Mouse (Mus musculus) midbrain, embryonic 13.5 days (tissue): ENCODE results near the gene Pigx. TPM values are rescaled to one million over a fixed set of nuclear protein-coding genes. Genes with fewer than 3 reads are reported as not detected.

Experiments used
- ATAC-seq: fragments of 200-750 bp; cut with Nextera tagmentation; 2 replicates; pipeline ENCODE4 v1.8.0; 2017; ENCODE audit warnings: mild to moderate bottlenecking, moderate TSS enrichment, moderate library complexity
- H3K27ac ChIP-seq: fragments of 300-500 bp; sonication (generic); 2 replicates; pipeline ENCODE4 v1.5.1; 2015; ENCODE audit warnings: inconsistent platforms, mild to moderate bottlenecking, moderate library complexity
- H3K27me3 ChIP-seq: fragments of 300-500 bp; sonication (generic); 2 replicates; pipeline ENCODE4 v1.6.1; 2015; ENCODE audit warnings: mild to moderate bottlenecking, inconsistent platforms
- H3K36me3 ChIP-seq: fragments of 300-500 bp; sonication (generic); 2 replicates; pipeline ENCODE4 v1.6.1; 2015; ENCODE audit warnings: mild to moderate bottlenecking, inconsistent platforms
- H3K4me1 ChIP-seq: fragments of 300-500 bp; sonication (generic); replicated peaks from 2 replicates; pipeline ENCODE4 v1.6.1; 2015; ENCODE audit warnings: inconsistent platforms
- H3K4me2 ChIP-seq: fragments of 300-500 bp; sonication (generic); replicated peaks from 2 replicates; pipeline ENCODE4 v1.6.1; 2015; ENCODE audit warnings: moderate library complexity, mild to moderate bottlenecking, inconsistent platforms
- H3K4me3 ChIP-seq: fragments of 300-500 bp; sonication (generic); replicated peaks from 2 replicates; pipeline ENCODE4 v1.5.1; 2015; ENCODE audit warnings: mild to moderate bottlenecking, inconsistent platforms
- H3K9ac ChIP-seq: fragments of 300-500 bp; sonication (generic); replicated peaks from 2 replicates; pipeline ENCODE4 v1.6.1; 2015; ENCODE audit warnings: mild to moderate bottlenecking, inconsistent platforms
- H3K9me3 ChIP-seq: fragments of 300-500 bp; sonication (generic); 2 replicates; pipeline ENCODE4 v1.6.1; 2016; ENCODE audit warnings: mild to moderate bottlenecking, inconsistent platforms
- WGBS: fragments of 180-500 bp; shearing (Covaris S2); methylation state at CpG from one replicate; pipeline ENCODE4 v1.1.7; 2015; 5-methylcytosine and 5-hydroxymethylcytosine counted together
- polyA plus RNA-seq: library from polyadenylated mRNA; unstranded; fragments of >200 nt; fragmentation: Nextera tagmentation; extraction: Ambion mirVana; gene quantifications from 2 replicates; pipeline ENCODE4 v1.2.1, GENCODE M21; 2015

The Pigx gene
- polyA plus RNA-seq, 1 experiment from 2014 or later: 153 TPM

GRCm38 (mm10) chr16:32124444-32125335 lies 25.1 kb upstream of the Pigx start:
- Histone ChIP-seq H3K4me2 (no peak overlapping the region), H3K4me1 (no peaks in the 10 kb centered on the region), H3K27me3 (no peaks in the 10 kb centered on the region), H3K4me3 (no peak overlapping the region), H3K9ac (no peak overlapping the region), H3K36me3 (no peaks in the 10 kb centered on the region), H3K27ac (no peak overlapping the region), H3K9me3 (no peaks in the 10 kb centered on the region)
- WGBS: 71% methylated on average over 17 of the region's 17 CpGs
- no peak for ATAC-seq

- 91% methylated on average over 7 of the region's 7 CpGs for WGBS
- Histone ChIP-seq H3K4me3 (no peak overlapping the region), H3K36me3 (no peaks in the 10 kb centered on the region), H3K9me3 (no peaks in the 10 kb centered on the region), H3K27ac (no peak overlapping the region), H3K27me3 (no peaks in the 10 kb centered on the region), H3K4me1 (no peaks in the 10 kb centered on the region), H3K9ac (no peak overlapping the region), H3K4me2 (no peak overlapping the region)
- no peak for ATAC-seq
Measured at GRCm38 (mm10) chr16:32124020-32124419, 24.5 kb upstream of the Pigx start.

- Histone ChIP-seq H3K9me3 (no peaks in the 10 kb centered on the region), H3K4me1 (no peaks in the 10 kb centered on the region), H3K9ac (no peak overlapping the region), H3K36me3 (no peaks in the 10 kb centered on the region), H3K4me3 (no peak overlapping the region), H3K27ac (no peak overlapping the region), H3K27me3 (no peaks in the 10 kb centered on the region; the same call in 1 of the 2 replicates), H3K4me2 (no peak overlapping the region)
- 76% methylated on average over 3 of the region's 3 CpGs for WGBS
- no peak for ATAC-seq
Measured at GRCm38 (mm10) chr16:32120454-32120853, 20.9 kb upstream of the Pigx start.

- WGBS: 74% methylated on average over 5 of the region's 5 CpGs
- Histone ChIP-seq H3K4me2 (no peak overlapping the region), H3K9ac (no peak overlapping the region), H3K27ac (no peak overlapping the region), H3K27me3 (no peaks in the 10 kb centered on the region; the same call in 1 of the 2 replicates), H3K9me3 (no peaks in the 10 kb centered on the region), H3K4me3 (no peak overlapping the region), H3K4me1 (no peaks in the 10 kb centered on the region), H3K36me3 (no peaks in the 10 kb centered on the region)
- no peak for ATAC-seq
Measured at GRCm38 (mm10) chr16:32116186-32116585, 16.6 kb upstream of the Pigx start.

- no peak overlapping the region for H3K4me2 ChIP-seq
- no peak overlapping the region for H3K27ac ChIP-seq
- no peaks in the 10 kb centered on the region for H3K4me1 ChIP-seq
- ATAC-seq: no peak
- H3K9me3 ChIP-seq: no peaks in the 10 kb centered on the region
- H3K4me3 ChIP-seq: no peak overlapping the region
- H3K36me3 ChIP-seq: 0 out of 2 replicates have a peak, but pooled peaks cover under 1% of the 10 kb centered on the region
- 76% methylated on average over 6 of the region's 6 CpGs for WGBS
- H3K27me3 ChIP-seq: no peaks in the 10 kb centered on the region; the same call in 1 of the 2 replicates
- H3K9ac ChIP-seq: no peak overlapping the region
Measured at GRCm38 (mm10) chr16:32115781-32116180, 16.2 kb upstream of the Pigx start.

GRCm38 (mm10) chr16:32114968-32115695 lies 15.6 kb upstream of the Pigx start:
- 20% methylated on average over 15 of the region's 15 CpGs for WGBS
- H3K9me3 ChIP-seq: no peaks in the 10 kb centered on the region
- H3K27ac ChIP-seq: no peak overlapping the region
- H3K4me3 ChIP-seq: no peak overlapping the region
- H3K4me1 ChIP-seq: no peaks in the 10 kb centered on the region
- H3K4me2 ChIP-seq: no peak overlapping the region
- H3K9ac ChIP-seq: no peak overlapping the region
- H3K27me3 ChIP-seq: no peaks in the 10 kb centered on the region; the same call in 1 of the 2 replicates
- ATAC-seq: no peak
- peaks cover 7% of the 10 kb centered on the region for H3K36me3 ChIP-seq

GRCm38 (mm10) chr16:32114406-32114805 lies 14.9 kb upstream of the Pigx start:
- no peaks in the 10 kb centered on the region for H3K9me3 ChIP-seq
- no peak overlapping the region for H3K27ac ChIP-seq
- whole genome bisulfite sequencing: 88% methylated on average over 10 of the region's 10 CpGs
- H3K4me2 ChIP-seq: no peak overlapping the region
- H3K27me3 ChIP-seq: no peaks in the 10 kb centered on the region; the same call in 1 of the 2 replicates
- H3K4me1 ChIP-seq: no peaks in the 10 kb centered on the region
- no peak overlapping the region for H3K4me3 ChIP-seq
- ATAC-seq: no peak
- H3K36me3 ChIP-seq: peaks cover 11% of the 10 kb centered on the region
- H3K9ac ChIP-seq: no peak overlapping the region

- 75% methylated on average over 23 of the region's 23 CpGs for WGBS
- Histone ChIP-seq H3K4me1 (no peaks in the 10 kb centered on the region), H3K4me3 (no peak overlapping the region), H3K27ac (no peak overlapping the region), H3K36me3 (peaks cover 19% of the 10 kb centered on the region), H3K27me3 (no peaks in the 10 kb centered on the region; the same call in 1 of the 2 replicates), H3K4me2 (no peak overlapping the region), H3K9me3 (no peaks in the 10 kb centered on the region), H3K9ac (no peak overlapping the region)
- no peak for ATAC-seq
Measured at GRCm38 (mm10) chr16:32113541-32114218, 14.1 kb upstream of the Pigx start.

GRCm38 (mm10) chr16:32110951-32111699 lies 11.6 kb upstream of the Pigx start:
- Histone ChIP-seq H3K9ac (no peak overlapping the region), H3K36me3 (peaks cover 41% of the 10 kb centered on the region), H3K27ac (no peak overlapping the region), H3K9me3 (no peaks in the 10 kb centered on the region), H3K4me2 (no peak overlapping the region), H3K4me3 (no peak overlapping the region), H3K27me3 (no peaks in the 10 kb centered on the region; the same call in 1 of the 2 replicates), H3K4me1 (no peaks in the 10 kb centered on the region)
- no peak for ATAC-seq
- WGBS: 78% methylated on average over 15 of the region's 15 CpGs

GRCm38 (mm10) chr16:32108578-32108977 lies 9.0 kb upstream of the Pigx start:
- H3K36me3 ChIP-seq: peaks cover 60% of the 10 kb centered on the region
- H3K27me3 ChIP-seq: no peaks in the 10 kb centered on the region
- H3K4me2 ChIP-seq: no peak overlapping the region
- H3K4me3 ChIP-seq: no peak overlapping the region
- H3K9me3 ChIP-seq: no peaks in the 10 kb centered on the region
- no peak for ATAC-seq
- no peak overlapping the region for H3K9ac ChIP-seq
- H3K4me1 ChIP-seq: no peaks in the 10 kb centered on the region
- WGBS: 92% methylated on average over 2 of the region's 2 CpGs
- H3K27ac ChIP-seq: no peak overlapping the region

- Histone ChIP-seq H3K9ac (no peak overlapping the region), H3K4me1 (no peaks in the 10 kb centered on the region), H3K27me3 (no peaks in the 10 kb centered on the region), H3K9me3 (no peaks in the 10 kb centered on the region), H3K4me3 (no peak overlapping the region), H3K4me2 (no peak overlapping the region), H3K36me3 (peaks cover 64% of the 10 kb centered on the region), H3K27ac (no peak overlapping the region)
- ATAC-seq: no peak
- WGBS: 91% methylated on average over 7 of the region's 7 CpGs
Measured at GRCm38 (mm10) chr16:32108170-32108569, 8.6 kb upstream of the Pigx start.
